Mouse (Mus musculus) stomach, postnatal 0 days (tissue): ENCODE results near the gene Malsu1.

Experiments
- CTCF ChIP-seq: IDR thresholded peaks from 2 replicates; pipeline ENCODE4 v1.5.1; 2016; ENCODE audit warnings: antibody characterized with exemption, low read depth, mild to moderate bottlenecking, moderate library complexity
- EP300 ChIP-seq: optimal IDR thresholded peaks from 2 replicates; pipeline ENCODE3; 2016; ENCODE audit warnings: antibody characterized with exemption

DNA sequence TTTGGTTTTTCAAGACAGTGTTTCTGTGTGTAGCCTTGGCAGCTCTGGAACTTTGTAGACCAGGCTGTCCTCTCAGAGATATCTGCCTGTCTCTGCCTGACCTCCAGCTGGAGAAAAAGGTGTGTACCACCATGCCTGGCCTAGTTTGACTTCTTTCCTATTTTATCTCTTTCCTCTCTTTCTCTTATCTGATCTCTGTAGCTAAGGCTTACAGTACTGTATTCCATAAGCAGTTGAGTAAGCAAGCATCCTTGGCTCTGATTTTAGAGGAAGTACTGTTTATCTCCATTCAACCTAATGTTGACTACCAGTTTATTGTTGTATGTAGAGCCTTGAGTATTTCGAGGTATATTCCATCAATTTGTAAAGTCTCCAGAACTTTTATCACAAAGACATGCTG is 5.7 kb downstream of the Malsu1 start:
- TF ChIP-seq EP300: no peak
- no peak for TF ChIP-seq CTCF
